8 mouse cellular contexts compared by ENCODE assay signal in the genomic region with DNA sequence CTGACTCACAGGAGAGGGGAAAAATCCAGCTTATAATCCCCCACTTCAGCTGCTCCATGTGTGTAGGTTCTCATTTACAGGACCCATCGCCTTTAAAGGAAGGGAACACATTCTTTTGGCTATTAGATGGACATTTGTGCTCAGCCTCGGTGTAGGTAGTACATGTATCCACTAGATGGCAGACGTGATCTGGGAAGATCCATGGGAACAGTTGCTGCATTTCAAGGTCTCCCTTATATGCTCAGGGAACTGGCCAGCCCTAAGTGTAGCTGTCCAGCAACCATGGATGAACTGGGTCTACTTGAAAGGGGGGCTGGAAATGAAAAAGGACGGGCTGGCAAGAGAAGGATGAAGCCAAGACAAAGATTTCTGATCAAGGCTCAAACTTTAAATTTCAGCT.
DNase-seq lines count a peak whose midpoint lies in the region; ATAC-seq and TF ChIP-seq lines count a peak whose summit lies in the region.

No protein-coding gene starts in this region.

- no peak overlapping the region for H3K4me2 ChIP-seq in liver, embryonic 12.5 days

- H3K4me1 ChIP-seq in liver, embryonic 12.5 days: no peaks in the 10 kb centered on the region

- intact Hi-C loops in heart, postnatal 14 days (cut with DNase I): no loop called here

- peak; percentile 91 for TF ChIP-seq CTCF in layer of hippocampus, adult 2 months (conservative IDR thresholded peaks at IDR 0.05)

- peak; percentile 8 for DNase-seq in liver
- DNase-seq in embryo, embryonic 10 days (ENCODE audit: low spot score): peak; percentile 89
- DNase-seq in heart, postnatal 14 days: peak; percentile 24 to 38
- DNase-seq in layer of hippocampus, adult 2 months (ENCODE audit: low spot score in 2 of 2): peak; percentile 63 to 73
- peak; percentile 40 for DNase-seq in lung, postnatal 10 days
- DNase-seq in right cerebral cortex, adult 18-20 months: peak; percentile 57

- H3K36me3 ChIP-seq in liver, embryonic 12.5 days: no peaks in the 10 kb centered on the region

- no peak overlapping the region for H3K9ac ChIP-seq in liver, embryonic 12.5 days

- no peak for ATAC-seq in liver, embryonic 12.5 days
- ATAC-seq in activated CD4-positive, CD25-positive, alpha-beta regulatory T cell, adult 4 months: no peak

- WGBS in liver, embryonic 12.5 days (ENCODE audit: insufficient replicate concordance): 20% methylated on average over 4 of the region's 4 CpGs

- no peaks in the 10 kb centered on the region for H3K9me3 ChIP-seq in liver, embryonic 12.5 days (replicated peaks)

- no peak overlapping the region for H3K4me3 ChIP-seq in liver, embryonic 12.5 days
- no peak overlapping the region for H3K4me3 ChIP-seq in layer of hippocampus, adult 2 months

- no peaks in the 10 kb centered on the region for H3K27me3 ChIP-seq in liver, embryonic 12.5 days (replicated peaks)

- H3K27ac ChIP-seq in liver, embryonic 12.5 days: no peak overlapping the region
- no peak overlapping the region for H3K27ac ChIP-seq in layer of hippocampus, adult 2 months

Comparison
In these comparisons a context has a peak if more than half of its experiments do, and no peak if none do; other contexts are left out.
1. DNase-seq: peak in every context shown above with its lines; median percentile 89 in embryo, embryonic 10 days; 68 in layer of hippocampus, adult 2 months; 57 in right cerebral cortex, adult 18-20 months; 40 in lung, postnatal 10 days; 31 in heart, postnatal 14 days; 8 in liver.